Mouse (Mus musculus) frontal cortex, adult (tissue): ENCODE data around the gene Pusl1.

ENCODE experiments used
- ATAC-seq: cut with Nextera tagmentation; 2 replicates; pipeline ENCODE4 v1.9.2; 2017; ENCODE audit warnings: mild to moderate bottlenecking, moderate library complexity, mixed read lengths; ENCODE audit not compliant: low TSS enrichment

Pusl1 gene

DNA sequence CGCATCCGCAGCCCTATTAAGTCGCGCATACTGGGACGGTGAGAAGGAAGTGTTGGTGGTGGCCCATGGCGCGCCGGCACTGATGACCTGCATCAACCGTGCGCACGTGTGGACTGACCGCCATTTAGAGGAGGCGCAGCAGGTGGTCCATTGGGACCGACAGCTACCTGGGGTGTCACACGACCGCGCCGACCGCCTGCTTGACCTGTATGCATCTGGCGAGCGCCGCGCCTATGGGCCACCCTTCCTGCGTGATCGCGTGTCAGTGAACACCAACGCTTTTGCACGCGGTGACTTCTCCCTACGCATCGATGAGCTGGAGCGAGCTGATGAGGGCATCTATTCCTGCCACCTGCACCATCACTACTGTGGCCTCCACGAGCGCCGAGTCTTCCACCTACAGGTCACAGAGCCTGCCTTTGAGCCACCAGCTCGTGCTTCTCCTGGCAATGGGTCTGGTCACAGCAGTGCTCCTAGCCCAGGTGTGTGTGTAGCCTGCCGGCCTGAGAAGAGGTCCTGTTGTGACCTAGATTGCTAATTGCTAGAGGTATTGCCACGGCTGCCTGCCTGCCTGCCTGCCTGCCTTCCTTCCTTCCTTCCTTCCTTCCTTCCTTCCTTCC lies 49.8 kb downstream of the Pusl1 start:
- ATAC-seq, result no peak

DNA sequence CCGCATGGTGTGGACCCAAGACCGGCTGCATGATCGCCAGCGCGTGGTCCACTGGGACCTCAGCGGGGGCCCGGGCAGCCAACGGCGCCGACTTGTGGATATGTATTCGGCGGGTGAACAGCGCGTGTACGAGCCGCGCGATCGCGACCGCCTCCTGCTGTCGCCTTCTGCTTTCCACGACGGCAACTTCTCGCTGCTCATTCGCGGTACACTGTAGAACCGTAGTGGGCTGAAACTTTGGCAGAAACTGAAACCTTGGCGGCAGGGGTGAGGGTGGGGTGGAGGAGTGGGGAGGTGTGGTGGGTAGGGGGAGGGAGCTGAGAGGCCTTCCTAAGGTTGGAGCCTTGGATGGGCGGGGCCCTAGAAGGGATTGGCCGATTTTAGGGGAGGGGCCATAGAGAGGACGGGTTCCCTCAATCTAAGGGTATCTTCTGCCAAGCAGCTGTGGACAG lies 50.6 kb downstream of the Pusl1 start:
- ATAC-seq, result no peak

DNA sequence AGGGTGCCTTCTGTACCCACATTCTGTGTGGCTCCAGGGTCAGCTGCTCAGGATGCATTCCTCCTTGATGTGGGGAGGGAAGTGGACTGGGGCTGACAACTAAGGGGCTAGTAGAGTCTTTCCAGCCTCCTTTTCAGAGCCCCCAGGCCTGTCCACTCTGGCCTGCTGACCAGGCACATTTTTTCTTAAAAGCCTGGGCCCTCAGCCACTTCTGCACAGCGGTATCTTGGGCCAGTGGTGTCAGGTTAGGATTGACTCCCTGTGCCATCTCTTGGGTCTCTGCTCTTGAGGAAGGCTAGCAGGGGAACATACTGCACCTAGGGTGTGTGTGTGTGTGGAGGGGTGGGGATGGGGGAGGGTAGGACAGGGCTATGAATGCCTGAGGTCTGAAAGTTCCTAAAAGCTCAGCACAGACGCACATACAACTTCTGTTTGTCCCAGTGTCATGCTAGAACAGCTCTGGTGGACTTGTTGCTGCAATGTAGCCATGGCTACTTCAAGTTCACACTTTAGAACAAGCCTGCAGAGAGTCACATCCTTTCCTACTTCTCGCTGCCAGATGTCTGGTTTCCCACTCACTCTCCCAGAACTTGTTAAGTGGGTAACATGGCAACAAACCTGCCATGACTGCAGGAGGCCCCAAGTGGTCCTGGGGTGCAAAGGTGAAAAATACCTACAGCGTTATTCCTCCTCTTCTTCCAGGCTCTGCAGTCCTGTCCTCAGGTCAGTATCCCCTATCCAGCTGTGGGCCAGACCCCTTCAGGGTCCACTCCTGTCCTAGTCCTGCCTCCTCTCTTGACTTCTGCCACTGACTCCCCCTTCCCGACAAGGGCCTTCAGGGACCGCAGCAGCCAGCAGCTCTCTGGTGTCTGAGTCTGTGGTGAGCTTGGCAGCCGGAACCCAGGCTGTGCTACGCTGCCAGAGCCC lies 51.2 kb downstream of the Pusl1 start:
- ATAC-seq, result no peak

DNA sequence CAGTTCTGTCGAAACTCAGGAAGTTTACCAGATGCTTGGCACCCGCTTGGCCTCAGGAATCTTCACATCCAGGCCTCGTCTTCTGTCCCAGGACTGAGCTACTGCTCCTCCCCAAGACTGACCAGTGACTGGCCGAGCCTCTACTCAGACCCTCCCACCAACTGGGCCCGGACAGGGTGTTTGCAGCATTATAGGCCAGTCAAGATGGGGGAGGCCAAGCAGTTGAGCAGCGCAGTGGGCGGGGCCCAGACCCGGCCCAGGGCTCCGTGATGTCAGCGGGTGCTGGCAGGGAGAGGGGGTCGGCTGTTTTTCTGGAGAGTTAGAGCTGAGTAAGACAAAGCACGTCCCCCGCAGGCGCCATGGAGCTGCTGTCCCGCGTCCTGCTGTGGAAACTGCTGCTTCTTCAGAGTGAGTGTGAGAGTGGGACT lies 52.1 kb downstream of the Pusl1 start, which contains the start of gene Mxra8:
Gene Mxra8 (plus strand): TSS at position 198 of the 428 bp plus-strand sequence.
- ATAC-seq, result no peak

DNA sequence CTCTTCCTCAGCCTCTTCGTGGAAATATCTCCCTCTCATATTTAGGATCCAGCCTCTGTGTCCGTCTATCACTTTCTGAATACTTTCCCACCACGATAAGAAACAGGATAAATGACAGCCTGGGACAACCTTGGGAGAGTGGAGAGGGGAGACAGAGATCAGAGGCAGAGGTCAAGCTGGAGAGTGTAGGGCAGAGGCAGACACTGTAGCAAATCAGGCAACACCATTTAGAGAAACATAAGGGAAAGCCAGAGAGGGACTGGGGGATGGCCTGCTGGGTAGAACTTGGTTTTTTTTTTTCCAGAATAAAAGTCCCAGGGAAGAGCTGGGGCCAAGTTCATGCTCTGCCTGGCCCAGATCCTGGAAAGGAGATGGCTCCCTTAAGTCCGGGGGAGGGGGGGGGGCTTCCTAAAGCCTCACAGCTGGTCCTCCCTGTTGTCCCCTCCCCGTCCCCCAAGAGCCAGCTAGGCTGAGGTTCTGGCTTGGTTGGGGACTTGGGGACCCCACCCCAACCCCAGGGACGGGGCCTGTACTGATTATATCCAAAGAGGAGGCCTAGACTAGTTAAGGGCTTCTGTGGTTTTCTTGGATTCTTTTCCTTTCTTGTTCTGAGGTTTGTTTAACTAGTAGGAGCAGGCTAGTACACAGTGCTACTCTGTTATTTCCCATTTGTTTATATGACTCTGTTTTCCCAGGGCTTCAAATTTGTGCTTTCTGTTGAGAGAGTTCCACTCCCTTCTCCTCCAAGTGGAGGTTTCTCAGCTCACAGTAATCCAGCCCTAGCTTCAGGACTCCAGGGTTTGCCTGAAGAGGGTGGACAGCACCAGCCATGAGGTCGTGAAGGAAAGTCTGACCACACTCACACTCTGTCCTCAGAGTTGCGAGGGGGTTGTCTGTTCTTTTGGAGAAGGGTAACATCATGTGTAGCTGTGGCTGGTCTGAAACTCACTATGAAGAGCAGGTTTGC lies 53.1 kb downstream of the Pusl1 start:
- ATAC-seq, result no peak
